Mouse (Mus musculus) midbrain, embryonic 13.5 days (tissue): Measurements from ENCODE around the gene Dctpp1. TPM values are rescaled to one million over a fixed set of nuclear protein-coding genes. Genes with fewer than 3 reads are reported as not detected.

ENCODE experiments used
- ATAC-seq: fragments of 200-750 bp; cut with Nextera tagmentation; 2 replicates; pipeline ENCODE4 v1.8.0; 2017; ENCODE audit warnings: mild to moderate bottlenecking, moderate TSS enrichment, moderate library complexity
- H3K27ac ChIP-seq: fragments of 300-500 bp; sonication (generic); 2 replicates; pipeline ENCODE4 v1.5.1; 2015; ENCODE audit warnings: inconsistent platforms, mild to moderate bottlenecking, moderate library complexity
- H3K27me3 ChIP-seq: fragments of 300-500 bp; sonication (generic); 2 replicates; pipeline ENCODE4 v1.6.1; 2015; ENCODE audit warnings: mild to moderate bottlenecking, inconsistent platforms
- H3K36me3 ChIP-seq: fragments of 300-500 bp; sonication (generic); 2 replicates; pipeline ENCODE4 v1.6.1; 2015; ENCODE audit warnings: mild to moderate bottlenecking, inconsistent platforms
- H3K4me1 ChIP-seq: fragments of 300-500 bp; sonication (generic); replicated peaks from 2 replicates; pipeline ENCODE4 v1.6.1; 2015; ENCODE audit warnings: inconsistent platforms
- H3K4me2 ChIP-seq: fragments of 300-500 bp; sonication (generic); replicated peaks from 2 replicates; pipeline ENCODE4 v1.6.1; 2015; ENCODE audit warnings: moderate library complexity, mild to moderate bottlenecking, inconsistent platforms
- H3K4me3 ChIP-seq: fragments of 300-500 bp; sonication (generic); replicated peaks from 2 replicates; pipeline ENCODE4 v1.5.1; 2015; ENCODE audit warnings: mild to moderate bottlenecking, inconsistent platforms
- H3K9ac ChIP-seq: fragments of 300-500 bp; sonication (generic); replicated peaks from 2 replicates; pipeline ENCODE4 v1.6.1; 2015; ENCODE audit warnings: mild to moderate bottlenecking, inconsistent platforms
- H3K9me3 ChIP-seq: fragments of 300-500 bp; sonication (generic); 2 replicates; pipeline ENCODE4 v1.6.1; 2016; ENCODE audit warnings: mild to moderate bottlenecking, inconsistent platforms
- WGBS: fragments of 180-500 bp; shearing (Covaris S2); methylation state at CpG from one replicate; pipeline ENCODE4 v1.1.7; 2015; 5-methylcytosine and 5-hydroxymethylcytosine counted together
- polyA plus RNA-seq: library from polyadenylated mRNA; unstranded; fragments of >200 nt; fragmentation: Nextera tagmentation; extraction: Ambion mirVana; gene quantifications from 2 replicates; pipeline ENCODE4 v1.2.1, GENCODE M21; 2015

The Dctpp1 gene
- polyA plus RNA-seq, 1 experiment from 2014 or later, result 143 TPM

GRCm38 (mm10) chr7:127213485-127213884 lies 47.0 kb downstream of the Dctpp1 start:
- Histone ChIP-seq H3K27ac (no peak overlapping the region), H3K4me2 (no peak overlapping the region), H3K4me3 (no peak overlapping the region), H3K9me3 (no peaks in the 10 kb centered on the region), H3K27me3 (0 out of 2 replicates have a peak, but pooled peaks cover 8% of the 10 kb centered on the region), H3K36me3 (no peaks in the 10 kb centered on the region), H3K4me1 (peaks cover 10% of the 10 kb centered on the region), H3K9ac (no peak overlapping the region)
- ATAC-seq, result no peak
- 26% methylated on average over 7 of the region's 7 CpGs for WGBS

GRCm38 (mm10) chr7:127212432-127213250 lies 47.9 kb downstream of the Dctpp1 start:
- ATAC-seq, result no peak
- H3K36me3 ChIP-seq, result no peaks in the 10 kb centered on the region
- H3K9me3 ChIP-seq, result no peaks in the 10 kb centered on the region
- H3K9ac ChIP-seq, result no peak overlapping the region
- H3K4me3 ChIP-seq, result no peak overlapping the region
- H3K27me3 ChIP-seq, result 0 out of 2 replicates have a peak, but pooled peaks cover 8% of the 10 kb centered on the region
- WGBS, result 94% methylated on average over 12 of the region's 12 CpGs
- H3K27ac ChIP-seq, result no peak overlapping the region
- peaks cover 11% of the 10 kb centered on the region for H3K4me1 ChIP-seq
- no peak overlapping the region for H3K4me2 ChIP-seq

- no peak for ATAC-seq
Measured at GRCm38 (mm10) chr7:127211014-127211745, 49.3 kb downstream of the Dctpp1 start.

GRCm38 (mm10) chr7:127210266-127210665 lies 50.2 kb downstream of the Dctpp1 start:
- Histone ChIP-seq H3K4me3 (no peak overlapping the region), H3K4me1 (peaks cover 34% of the 10 kb centered on the region), H3K27me3 (0 out of 2 replicates have a peak, but pooled peaks cover 8% of the 10 kb centered on the region), H3K36me3 (0 out of 2 replicates have a peak, but pooled peaks cover 2% of the 10 kb centered on the region), H3K27ac (no peak overlapping the region), H3K9ac (no peak overlapping the region), H3K9me3 (0 out of 2 replicates have a peak, but pooled peaks cover 2% of the 10 kb centered on the region), H3K4me2 (no peak overlapping the region)
- 98% methylated on average over 4 of the region's 4 CpGs for WGBS
- ATAC-seq, result no peak

More at GRCm38 (mm10) chr7:127211014-127211745, 49.3 kb downstream of the Dctpp1 start:
- H3K27me3 ChIP-seq, result 0 out of 2 replicates have a peak, but pooled peaks cover 8% of the 10 kb centered on the region
- no peak overlapping the region for H3K4me2 ChIP-seq
- H3K4me1 ChIP-seq, result peaks cover 26% of the 10 kb centered on the region
- H3K4me3 ChIP-seq, result no peak overlapping the region
- no peaks in the 10 kb centered on the region for H3K36me3 ChIP-seq
- H3K9ac ChIP-seq, result no peak overlapping the region
- no peak overlapping the region for H3K27ac ChIP-seq
- no peaks in the 10 kb centered on the region for H3K9me3 ChIP-seq
- WGBS, result 77% methylated on average over 5 of the region's 5 CpGs

- H3K9me3 ChIP-seq, result 0 out of 2 replicates have a peak, but pooled peaks cover 2% of the 10 kb centered on the region
- 0 out of 2 replicates have a peak, but pooled peaks cover 4% of the 10 kb centered on the region for H3K27me3 ChIP-seq
- H3K4me1 ChIP-seq, result peaks cover 35% of the 10 kb centered on the region
- H3K27ac ChIP-seq, result peak overlapping the region; percentile 85; the same call in 1 of the 2 replicates
- H3K4me2 ChIP-seq, result peak overlapping the region; percentile 57
- no peak overlapping the region for H3K9ac ChIP-seq
- no peak for ATAC-seq
- 0 out of 2 replicates have a peak, but pooled peaks cover 6% of the 10 kb centered on the region for H3K36me3 ChIP-seq
- 82% methylated on average over 5 of the region's 5 CpGs for WGBS
- 0 out of 2 replicates have a peak overlapping the region, but pooled peaks have one; percentile 93 for H3K4me3 ChIP-seq
Measured at GRCm38 (mm10) chr7:127209851-127210250, 50.7 kb downstream of the Dctpp1 start.

GRCm38 (mm10) chr7:127208553-127209438 lies 51.7 kb downstream of the Dctpp1 start, which contains the start of gene Mylpf:
TSS of gene Mylpf (plus strand) at chr7:127208890.
- Histone ChIP-seq H3K27me3 (no peaks in the 10 kb centered on the region), H3K27ac (peak within 1 kb of the TSS; percentile 87), H3K9me3 (0 out of 2 replicates have a peak, but pooled peaks cover 2% of the 10 kb centered on the region), H3K9ac (peak within 1 kb of the TSS; percentile 98), H3K36me3 (peaks cover 11% of the 10 kb centered on the region; the same call in 1 of the 2 replicates), H3K4me2 (peak within 1 kb of the TSS; percentile 99), H3K4me3 (peak within 1 kb of the TSS; percentile 93), H3K4me1 (peaks cover 41% of the 10 kb centered on the region)
- peak; percentile 97 for ATAC-seq
- under 1% methylated on average over 44 of the region's 44 CpGs for WGBS

- H3K4me3 ChIP-seq, result peak within 1 kb of the TSS; percentile 93
- H3K36me3 ChIP-seq, result peaks cover 17% of the 10 kb centered on the region
- H3K9me3 ChIP-seq, result 0 out of 2 replicates have a peak, but pooled peaks cover 2% of the 10 kb centered on the region
- ATAC-seq, result peak; percentile 21
- 0% methylated on average over 25 of the region's 44 CpGs for WGBS
- H3K4me2 ChIP-seq, result peak within 1 kb of the TSS; percentile 99
- H3K9ac ChIP-seq, result peak within 1 kb of the TSS; percentile 98
- peak within 1 kb of the TSS; percentile 87 for H3K27ac ChIP-seq
- H3K4me1 ChIP-seq, result peaks cover 41% of the 10 kb centered on the region
- no peaks in the 10 kb centered on the region for H3K27me3 ChIP-seq
Measured at GRCm38 (mm10) chr7:127208295-127208552, 52.3 kb downstream of the Dctpp1 start, which contains the start of gene Tbc1d10b. TSS of gene Tbc1d10b (minus strand) at chr7:127208468.

- H3K27ac ChIP-seq, result peak overlapping the region; percentile 87
- ATAC-seq, result peak; percentile 17; the same call in 1 of the 2 replicates
- 0 out of 2 replicates have a peak, but pooled peaks cover 2% of the 10 kb centered on the region for H3K9me3 ChIP-seq
- H3K4me3 ChIP-seq, result peak overlapping the region; percentile 93
- H3K36me3 ChIP-seq, result peaks cover 23% of the 10 kb centered on the region
- WGBS, result 0% methylated on average over 52 of the region's 53 CpGs
- H3K4me1 ChIP-seq, result peaks cover 41% of the 10 kb centered on the region
- peak overlapping the region; percentile 98 for H3K9ac ChIP-seq
- H3K4me2 ChIP-seq, result peak overlapping the region; percentile 99
- no peaks in the 10 kb centered on the region for H3K27me3 ChIP-seq
Measured at GRCm38 (mm10) chr7:127207374-127208294, 52.9 kb downstream of the Dctpp1 start.
